Mouse (Mus musculus): ENCODE measurements around the gene 2900011O08Rik.

GRCm38 (mm10) chr16:14053116-14053515 is 66.7 kb downstream of the 2900011O08Rik start:
- TF ChIP-seq CTCF (IDR thresholded peaks at IDR 0.05; ENCODE audit: insufficient read depth, low read depth, low read length) (no peak), POLR2A (IDR thresholded peaks at IDR 0.05; ENCODE audit: insufficient read depth, low read depth, low read length) (no peak)

All from olfactory bulb, adult 2 months (tissue).